Mouse (Mus musculus): Measurements from ENCODE around the gene Timm44.
"Not testable (repeated sequence)": the region's sequence is repeated elsewhere in the genome, so short reads cannot be mapped to it uniquely, and the experiment has no call there.

The Timm44 gene

GRCm38 (mm10) chr8:4265160-4265914, 10.4 kb downstream of the Timm44 start:
- no peak for DNase-seq (ENCODE audit: low spot score in 2 of 2)

GRCm38 (mm10) chr8:4263105-4263791, 12.5 kb downstream of the Timm44 start:
- no peak for DNase-seq (ENCODE audit: low spot score in 2 of 2)

GRCm38 (mm10) chr8:4259805-4260170, 15.9 kb downstream of the Timm44 start:
- no peak for DNase-seq (ENCODE audit: low spot score in 2 of 2)

GRCm38 (mm10) chr8:4259125-4259804, 16.4 kb downstream of the Timm44 start, which contains the start of gene Ctxn1:
Gene Ctxn1, minus strand, starts transcription at chr8:4259274.
- peak; percentile 90 to 91 for DNase-seq (ENCODE audit: low spot score in 2 of 2)

- DNase-seq (ENCODE audit: low spot score in 2 of 2) = peak in 1 of 2 experiments; percentile 60
Measured at GRCm38 (mm10) chr8:4258678-4259077, 17.0 kb downstream of the Timm44 start.

GRCm38 (mm10) chr8:4258233-4258632, 17.5 kb downstream of the Timm44 start:
- DNase-seq (ENCODE audit: low spot score in 2 of 2) = peak in 1 of 2 experiments; percentile 84

- no peak for DNase-seq (ENCODE audit: low spot score in 2 of 2)
Measured at GRCm38 (mm10) chr8:4257350-4257749, 18.4 kb downstream of the Timm44 start.

- DNase-seq (ENCODE audit: low spot score in 2 of 2) = peak; percentile 88 to 91
Measured at GRCm38 (mm10) chr8:4256911-4257310, 18.8 kb downstream of the Timm44 start.

GRCm38 (mm10) chr8:4255471-4255870, 20.2 kb downstream of the Timm44 start:
- DNase-seq (ENCODE audit: low spot score in 2 of 2) = not testable (repeated sequence)

- peak in 1 of 2 experiments; percentile 72 for DNase-seq (ENCODE audit: low spot score in 2 of 2)
Measured at GRCm38 (mm10) chr8:4254001-4254400, 21.7 kb downstream of the Timm44 start.

GRCm38 (mm10) chr8:4252934-4253841, 22.5 kb downstream of the Timm44 start, which contains the start of gene Snapc2:
Gene Snapc2, plus strand, starts transcription at chr8:4253080.
- DNase-seq (ENCODE audit: low spot score in 2 of 2) = peak; percentile 85 to 94

- DNase-seq (ENCODE audit: low spot score in 2 of 2) = no peak
Measured at GRCm38 (mm10) chr8:4252116-4252760, 23.5 kb downstream of the Timm44 start.

- peak; percentile 74 to 86 for DNase-seq (ENCODE audit: low spot score in 2 of 2)
Measured at GRCm38 (mm10) chr8:4250306-4250970, 25.3 kb downstream of the Timm44 start.

- DNase-seq (ENCODE audit: low spot score in 2 of 2) = no peak
Measured at GRCm38 (mm10) chr8:4249213-4249612, 26.5 kb downstream of the Timm44 start.

- DNase-seq (ENCODE audit: low spot score in 2 of 2) = no peak
Measured at GRCm38 (mm10) chr8:4247951-4248540, 27.7 kb downstream of the Timm44 start, which contains the start of gene Tgfbr3l. Gene Tgfbr3l, plus strand, starts transcription at chr8:4248214.

- DNase-seq (ENCODE audit: low spot score in 2 of 2) = no peak
Measured at GRCm38 (mm10) chr8:4247241-4247640, 28.5 kb downstream of the Timm44 start.

- DNase-seq (ENCODE audit: low spot score in 2 of 2) = no peak
Measured at GRCm38 (mm10) chr8:4245737-4246136, 30.0 kb downstream of the Timm44 start.

- no peak for DNase-seq (ENCODE audit: low spot score in 2 of 2)
Measured at GRCm38 (mm10) chr8:4245061-4245460, 30.7 kb downstream of the Timm44 start.

GRCm38 (mm10) chr8:4239193-4239890, 36.4 kb downstream of the Timm44 start:
- peak in 1 of 2 experiments; percentile 64 for DNase-seq (ENCODE audit: low spot score in 2 of 2)

Measured in left cerebral cortex, adult 9 months (tissue).